8 mouse cellular contexts compared by ENCODE assay signal in the genomic region with DNA sequence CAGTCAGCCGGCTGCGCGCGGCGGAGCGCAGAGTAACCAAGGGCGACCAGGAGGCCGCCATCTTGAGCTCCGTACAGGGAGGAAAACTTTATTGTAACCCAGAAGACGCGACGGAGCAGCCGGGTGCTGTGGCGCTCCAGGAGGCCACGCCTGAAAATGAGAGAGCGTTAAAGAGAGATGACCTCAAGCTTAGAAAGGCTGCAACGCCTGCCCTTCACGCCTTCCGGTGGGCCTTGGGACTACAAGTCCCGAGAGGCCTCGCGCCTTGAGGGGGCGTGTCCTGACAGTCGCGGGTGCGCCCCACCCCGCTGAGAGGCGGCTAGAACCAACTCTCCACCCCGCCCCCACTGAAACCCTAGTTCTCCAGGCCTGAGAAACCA. TPM values are rescaled to one million over a fixed set of nuclear protein-coding genes. Genes with fewer than 3 reads are reported as not detected.
A peak's percentile ranks its signal among the peaks of the same experiment; 100 is the strongest.
DNase-seq lines count a peak whose midpoint lies in the region; ATAC-seq lines count a peak whose summit lies in the region.

TSS of gene Afg1l (minus strand) at position 225 of the 380 bp plus-strand sequence.

- H3K36me3 ChIP-seq in embryonic facial prominence, embryonic 12.5 days, result no peaks in the 10 kb centered on the region
- no peaks in the 10 kb centered on the region for H3K36me3 ChIP-seq in limb, embryonic 11.5 days (ENCODE audit: control insufficient read depth, insufficient read depth, low read length)
- H3K36me3 ChIP-seq in midbrain, embryonic 14.5 days (ENCODE audit: control insufficient read depth, insufficient read depth, low read length), result no peaks in the 10 kb centered on the region

- H3K4me1 ChIP-seq in embryonic facial prominence, embryonic 12.5 days, result peaks cover 4% of the 10 kb centered on the region
- peaks cover 4% of the 10 kb centered on the region; the same call in 1 of the 2 replicates for H3K4me1 ChIP-seq in limb, embryonic 11.5 days (ENCODE audit: control insufficient read depth, insufficient read depth, low read length)
- H3K4me1 ChIP-seq in midbrain, embryonic 14.5 days (ENCODE audit: control insufficient read depth, insufficient read depth, low read length), result peaks cover 9% of the 10 kb centered on the region

- peak within 1 kb of the TSS; percentile 90 for H3K27ac ChIP-seq in embryonic facial prominence, embryonic 12.5 days
- H3K27ac ChIP-seq in limb, embryonic 11.5 days (replicated peaks; ENCODE audit: low read depth, low read length), result peak within 1 kb of the TSS; percentile 68
- peak within 1 kb of the TSS; percentile 78 for H3K27ac ChIP-seq in midbrain, embryonic 14.5 days (replicated peaks; ENCODE audit: low read depth, low read length)

- H3K4me3 ChIP-seq in embryonic facial prominence, embryonic 12.5 days, result peak within 1 kb of the TSS; percentile 57
- peak within 1 kb of the TSS; percentile 54 for H3K4me3 ChIP-seq in limb, embryonic 11.5 days (ENCODE audit: low read depth, low read length)
- H3K4me3 ChIP-seq in midbrain, embryonic 14.5 days (replicated peaks; ENCODE audit: low read depth, low read length), result peak within 1 kb of the TSS; percentile 63

- peak within 1 kb of the TSS; percentile 83 for H3K4me2 ChIP-seq in embryonic facial prominence, embryonic 12.5 days (replicated peaks)
- H3K4me2 ChIP-seq in limb, embryonic 11.5 days (ENCODE audit: low read depth, severe bottlenecking), result peak within 1 kb of the TSS; percentile 83
- H3K4me2 ChIP-seq in midbrain, embryonic 14.5 days (ENCODE audit: low read length), result peak within 1 kb of the TSS; percentile 77

- DNase-seq in 3134 (ENCODE audit: extremely low read depth, insufficient read length, low spot score), result peak; percentile 94
- peak; percentile 96 for DNase-seq in adrenal gland, postnatal 25 days
- peak; percentile 99 for DNase-seq in heart, adult 11 months
- peak; percentile 98 for DNase-seq in kidney, adult 18-20 months
- peak; percentile 94 for DNase-seq in limb, embryonic 11.5 days (ENCODE audit: low spot score)
- DNase-seq in midbrain, embryonic 14.5 days, result peak; percentile 96
- peak; percentile 94 to 97 for DNase-seq in spleen, postnatal 10 days (ENCODE audit: low spot score in 2 of 2)

- ATAC-seq in embryonic facial prominence, embryonic 12.5 days (ENCODE audit: insufficient number of reproducible peaks, insufficient read depth, low FRiP score, low TSS enrichment), result peak; percentile 86
- ATAC-seq in limb, embryonic 11.5 days (ENCODE audit: insufficient number of reproducible peaks, low FRiP score, low TSS enrichment, low read depth), result peak; percentile 94
- ATAC-seq in midbrain, embryonic 14.5 days (ENCODE audit: low FRiP score, low TSS enrichment), result peak; percentile 95

- under 1% methylated on average over 29 of the region's 29 CpGs for WGBS in embryonic facial prominence, embryonic 12.5 days
- WGBS in limb, embryonic 11.5 days, result under 1% methylated on average over 29 of the region's 29 CpGs
- under 1% methylated on average over 29 of the region's 29 CpGs for WGBS in midbrain, embryonic 14.5 days

- H3K27me3 ChIP-seq in embryonic facial prominence, embryonic 12.5 days, result no peaks in the 10 kb centered on the region
- H3K27me3 ChIP-seq in limb, embryonic 11.5 days (ENCODE audit: control insufficient read depth, insufficient read depth, low read length), result no peaks in the 10 kb centered on the region
- no peaks in the 10 kb centered on the region for H3K27me3 ChIP-seq in midbrain, embryonic 14.5 days (ENCODE audit: control insufficient read depth, insufficient read depth, low read length)

- H3K9ac ChIP-seq in embryonic facial prominence, embryonic 12.5 days, result peak within 1 kb of the TSS; percentile 76
- H3K9ac ChIP-seq in limb, embryonic 11.5 days (ENCODE audit: low read length), result peak within 1 kb of the TSS; percentile 71
- peak within 1 kb of the TSS; percentile 80 for H3K9ac ChIP-seq in midbrain, embryonic 14.5 days (replicated peaks; ENCODE audit: low read length)

- H3K9me3 ChIP-seq in embryonic facial prominence, embryonic 12.5 days, result no peaks in the 10 kb centered on the region
- no peaks in the 10 kb centered on the region for H3K9me3 ChIP-seq in limb, embryonic 11.5 days (ENCODE audit: control insufficient read depth, low read length)
- no peaks in the 10 kb centered on the region for H3K9me3 ChIP-seq in midbrain, embryonic 14.5 days (ENCODE audit: control insufficient read depth, low read length)

RNA-seq across cellular contexts. Expression of gene Afg1l, which starts in this region (rescaled TPM):
- 18.5 and 19.6 TPM in 2 replicates for total RNA-seq in adrenal gland, postnatal 25 days (2021)
- polyA plus RNA-seq in embryonic facial prominence, embryonic 12.5 days (2016; fragmentation: Nextera tagmentation; extraction: Ambion mirVana), result 5.6 and 6.1 TPM in 2 replicates
- polyA plus RNA-seq in limb, embryonic 11.5 days (2014; fragmentation: Nextera tagmentation; extraction: Ambion mirVana), result 4.8 and 5.9 TPM in 2 replicates
- 5.8 and 7.0 TPM in 2 replicates for polyA plus RNA-seq in midbrain, embryonic 14.5 days (2014; fragmentation: Nextera tagmentation; extraction: Ambion mirVana)

Comparison
In these comparisons a context has a peak if more than half of its experiments do, and no peak if none do; other contexts are left out.
1. Peak in every context shown above with its lines: DNase-seq, ATAC-seq, H3K4me3 ChIP-seq and H3K27ac ChIP-seq.